Mouse (Mus musculus): ENCODE data around the gene Itga2b.

GRCm38 (mm10) chr11:102453131-102453530 lies 16.8 kb downstream of the Itga2b start:
- TF ChIP-seq POLR2A (IDR thresholded peaks at IDR 0.05; ENCODE audit: insufficient read depth, low read length) (no peak), CTCF (IDR thresholded peaks at IDR 0.05; ENCODE audit: low read depth, low read length) (no peak)
